In the genomic region with DNA sequence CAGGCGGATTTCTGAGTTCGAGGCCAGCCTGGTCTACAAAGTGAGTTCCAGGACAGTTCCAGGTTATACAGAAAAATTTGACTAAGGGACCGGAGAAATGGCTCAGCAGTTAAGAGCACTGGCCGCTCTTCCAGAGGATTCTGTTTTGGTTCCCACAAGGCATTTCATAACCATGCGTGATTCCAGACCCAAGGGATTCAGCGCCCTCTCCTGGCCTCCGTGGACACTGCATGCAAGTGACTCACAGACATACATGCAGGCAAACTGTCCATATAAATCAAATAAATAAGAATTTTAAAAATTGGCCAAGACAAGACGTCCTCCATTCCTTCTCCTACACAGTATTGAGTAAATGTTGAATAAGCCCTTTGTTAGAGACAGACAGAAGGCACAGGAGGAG, we compare ENCODE assay signal across 19 mouse cellular contexts. TPM values are rescaled to one million over a fixed set of nuclear protein-coding genes. Genes with fewer than 3 reads are reported as not detected.
DNase-seq lines count a peak whose midpoint lies in the region; ATAC-seq and TF ChIP-seq lines count a peak whose summit lies in the region.
"Had no signal": no experiment of that assay in that cellular context is flagged by ENCODE, and none has a peak within 500 bp of the region (broad histone marks: within the 10 kb centered on the region; RNA-seq: fewer than 3 reads in every experiment).

No protein-coding gene starts in this region.

- no peak for DNase-seq in kidney, postnatal 0 days (ENCODE audit: low spot score)
- no peak for DNase-seq in kidney, adult 11 months
- no peak for DNase-seq in testis, postnatal 10 days (ENCODE audit: low spot score)
- no peak for DNase-seq in brain, embryonic 14.5 days (ENCODE audit: low read depth)
- no peak for DNase-seq in Muller cell, postnatal 12 days (ENCODE audit: inconsistent ontology term)
- DNase-seq in layer of hippocampus, adult 9-11 months, result no peak
- DNase-seq: cerebellum, postnatal 25 days; gastrocnemius, postnatal 36 days; kidney, postnatal 10 days; layer of hippocampus, postnatal 36 days; retina, postnatal 1 day; thymus, postnatal 36 days had no signal

- no peak overlapping the region for H3K27ac ChIP-seq in kidney, postnatal 0 days
- H3K27ac ChIP-seq in testis, adult 2 months (ENCODE audit: control insufficient read depth, insufficient read depth, low read depth, low read length), result no peak overlapping the region
- H3K27ac ChIP-seq: embryonic facial prominence, embryonic 10.5 days; limb, embryonic 12.5 days; midbrain, embryonic 10.5 days; neural tube, embryonic 15.5 days had no signal

- no peak overlapping the region for H3K4me3 ChIP-seq in kidney, postnatal 0 days (replicated peaks; ENCODE audit: low read depth, low read length)
- H3K4me3 ChIP-seq in testis, adult 2 months (ENCODE audit: control insufficient read depth, low read depth, low read length), result no peak overlapping the region
- H3K4me3 ChIP-seq: embryonic facial prominence, embryonic 10.5 days; limb, embryonic 12.5 days; midbrain, embryonic 10.5 days; neural tube, embryonic 15.5 days had no signal

- H3K9me3 ChIP-seq in kidney, postnatal 0 days (replicated peaks; ENCODE audit: low read length), result no peaks in the 10 kb centered on the region; the same call in 1 of the 2 replicates
- H3K9me3 ChIP-seq: neural tube, embryonic 15.5 days had no signal

- H3K36me3 ChIP-seq in kidney, postnatal 0 days (ENCODE audit: insufficient read depth, low read length), result 0 out of 2 replicates have a peak, but pooled peaks cover 8% of the 10 kb centered on the region
- H3K36me3 ChIP-seq in testis, adult 2 months (ENCODE audit: control insufficient read depth, insufficient read depth, low read length), result no peaks in the 10 kb centered on the region

- no peaks in the 10 kb centered on the region for H3K4me1 ChIP-seq in kidney, postnatal 0 days (replicated peaks; ENCODE audit: insufficient read depth, low read length)
- peaks cover 3% of the 10 kb centered on the region for H3K4me1 ChIP-seq in testis, adult 2 months (ENCODE audit: control insufficient read depth, insufficient read depth, low read length)
- H3K4me1 ChIP-seq: embryonic facial prominence, embryonic 10.5 days; limb, embryonic 12.5 days; midbrain, embryonic 10.5 days; neural tube, embryonic 15.5 days had no signal

- H3K4me2 ChIP-seq in kidney, postnatal 0 days (ENCODE audit: low read length), result no peak overlapping the region
- H3K4me2 ChIP-seq: heart, embryonic 11.5 days; limb, embryonic 12.5 days; neural tube, embryonic 15.5 days had no signal

- no peak overlapping the region for H3K9ac ChIP-seq in kidney, postnatal 0 days (ENCODE audit: low read depth, low read length)
- H3K9ac ChIP-seq: limb, embryonic 12.5 days; neural tube, embryonic 15.5 days had no signal

- peak; percentile 39; the same call in 1 of the 2 replicates for TF ChIP-seq CTCF in kidney, postnatal 0 days (IDR thresholded peaks at IDR 0.05; ENCODE audit: low read depth)
- TF ChIP-seq CTCF in testis, adult 2 months (IDR thresholded peaks at IDR 0.05; ENCODE audit: control insufficient read depth, insufficient read depth, insufficient replicate concordance, low read depth, low read length), result peak; percentile 77; the same call in 1 of the 2 replicates
- peak; percentile 33; the same call in 1 of the 2 replicates for TF ChIP-seq CTCF in brain, embryonic 14.5 days (IDR thresholded peaks at IDR 0.05; ENCODE audit: borderline replicate concordance, extremely low read depth, insufficient read depth, insufficient read length)

- 93% methylated on average over 8 of the region's 8 CpGs for WGBS in kidney, postnatal 0 days

- no peaks in the 10 kb centered on the region for H3K27me3 ChIP-seq in kidney, postnatal 0 days (ENCODE audit: insufficient read depth, low read length)
- no peaks in the 10 kb centered on the region for H3K27me3 ChIP-seq in testis, adult 2 months (ENCODE audit: control insufficient read depth, insufficient read depth, low read length)
- H3K27me3 ChIP-seq: limb, embryonic 12.5 days; neural tube, embryonic 15.5 days; Patski had no signal

- no peak for ATAC-seq in kidney, postnatal 0 days (replicated peaks; ENCODE audit: low FRiP score, low read depth)
- ATAC-seq: Patski had no signal

- no peak for TF ChIP-seq POLR2A in testis, adult 2 months (IDR thresholded peaks at IDR 0.05; ENCODE audit: control insufficient read depth, low read depth, low read length)
- TF ChIP-seq POLR2A in brain, embryonic 14.5 days (IDR thresholded peaks at IDR 0.05; ENCODE audit: borderline replicate concordance, extremely low read depth, insufficient read depth, insufficient read length, poor library complexity, severe bottlenecking), result no peak

RNA-seq across cellular contexts. Expression of gene B3glct, which starts 53.7 kb away (rescaled TPM):
- 15.4 and 16.3 TPM in 2 replicates for polyA plus RNA-seq in kidney, postnatal 0 days (2015; fragmentation: Nextera tagmentation; extraction: Ambion mirVana)
- 0.83 and 1.0 TPM in 2 replicates for polyA plus RNA-seq in testis, adult 2 months (2012; rRNA removed)
- 18.0 and 20.4 TPM in 2 replicates for polyA plus RNA-seq in brain, embryonic 14.5 days (2012; rRNA removed)
